Mouse (Mus musculus): Measurements from ENCODE around the gene Gm10563.

Gm10563 gene

GRCm38 (mm10) chr4:155653086-155653450, 7.9 kb upstream of the Gm10563 start, which contains the start of gene Mmp23:
Gene Mmp23 (minus strand): TSS chr4:155653384.
- no peak for DNase-seq (ENCODE audit: low read depth, low spot score)

GRCm38 (mm10) chr4:155652283-155653085, 7.3 kb upstream of the Gm10563 start:
- no peak for DNase-seq (ENCODE audit: low read depth, low spot score)

- no peak for DNase-seq (ENCODE audit: low read depth, low spot score)
Measured at GRCm38 (mm10) chr4:155651553-155652269, 6.5 kb upstream of the Gm10563 start.

DNA sequence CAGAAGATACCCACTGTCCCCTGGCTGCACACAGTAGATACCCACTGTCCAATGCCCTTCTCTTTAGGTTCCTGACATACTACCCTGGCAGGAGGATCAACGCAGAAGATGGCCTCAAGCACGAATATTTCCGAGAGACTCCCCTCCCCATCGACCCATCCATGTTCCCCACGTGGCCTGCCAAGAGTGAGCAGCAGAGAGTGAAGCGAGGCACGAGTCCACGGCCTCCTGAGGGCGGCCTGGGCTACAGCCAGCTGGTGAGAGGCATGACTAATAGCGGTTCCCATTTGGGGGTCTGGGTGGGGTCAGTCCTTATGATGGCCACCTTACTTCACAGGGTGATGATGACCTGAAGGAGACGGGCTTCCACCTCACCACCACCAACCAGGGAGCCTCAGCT, 4.1 kb upstream of the Gm10563 start:
- DNase-seq (ENCODE audit: low read depth, low spot score): no peak

DNA sequence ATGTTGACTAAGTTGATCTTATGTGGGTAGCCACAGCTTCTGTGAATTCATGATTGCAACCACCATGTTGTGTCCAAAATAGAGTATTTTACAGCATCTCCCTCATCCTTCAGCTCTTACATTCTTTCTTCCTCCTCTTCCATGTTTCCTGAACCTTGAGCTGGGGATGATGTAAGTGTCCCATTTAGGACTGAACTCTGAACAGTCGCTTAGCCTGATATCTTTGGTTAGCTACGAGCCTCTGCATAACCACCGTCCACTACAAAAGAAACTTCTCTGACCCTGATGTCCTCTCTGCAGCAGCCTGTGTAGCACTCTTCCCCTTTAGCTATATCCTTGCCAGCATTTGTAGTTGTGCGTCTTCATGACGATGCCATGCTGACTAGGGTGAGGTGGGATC, 513 bp upstream of the Gm10563 start:
- no peak for DNase-seq (ENCODE audit: low read depth, low spot score)

DNA sequence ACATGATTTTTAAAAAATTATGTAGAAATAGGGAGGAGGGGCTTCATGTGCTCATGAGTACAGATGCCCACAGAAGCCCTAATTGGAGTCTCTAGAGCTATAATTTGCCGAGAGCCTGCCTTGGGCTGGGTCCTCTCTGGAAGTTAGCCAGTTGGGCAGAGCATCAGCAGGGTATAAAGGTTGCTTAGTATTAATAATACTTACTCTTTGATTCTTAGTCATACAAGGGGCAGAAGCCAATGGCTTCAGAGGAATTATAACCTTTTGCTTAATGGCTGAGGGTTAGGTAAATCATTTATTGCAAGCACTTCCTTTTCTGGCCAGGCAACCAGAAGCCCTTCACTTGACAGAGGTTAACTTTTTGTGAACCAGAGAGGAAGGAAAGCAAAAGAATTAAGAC, 1.7 kb downstream of the Gm10563 start:
- no peak for DNase-seq (ENCODE audit: low read depth, low spot score)

DNA sequence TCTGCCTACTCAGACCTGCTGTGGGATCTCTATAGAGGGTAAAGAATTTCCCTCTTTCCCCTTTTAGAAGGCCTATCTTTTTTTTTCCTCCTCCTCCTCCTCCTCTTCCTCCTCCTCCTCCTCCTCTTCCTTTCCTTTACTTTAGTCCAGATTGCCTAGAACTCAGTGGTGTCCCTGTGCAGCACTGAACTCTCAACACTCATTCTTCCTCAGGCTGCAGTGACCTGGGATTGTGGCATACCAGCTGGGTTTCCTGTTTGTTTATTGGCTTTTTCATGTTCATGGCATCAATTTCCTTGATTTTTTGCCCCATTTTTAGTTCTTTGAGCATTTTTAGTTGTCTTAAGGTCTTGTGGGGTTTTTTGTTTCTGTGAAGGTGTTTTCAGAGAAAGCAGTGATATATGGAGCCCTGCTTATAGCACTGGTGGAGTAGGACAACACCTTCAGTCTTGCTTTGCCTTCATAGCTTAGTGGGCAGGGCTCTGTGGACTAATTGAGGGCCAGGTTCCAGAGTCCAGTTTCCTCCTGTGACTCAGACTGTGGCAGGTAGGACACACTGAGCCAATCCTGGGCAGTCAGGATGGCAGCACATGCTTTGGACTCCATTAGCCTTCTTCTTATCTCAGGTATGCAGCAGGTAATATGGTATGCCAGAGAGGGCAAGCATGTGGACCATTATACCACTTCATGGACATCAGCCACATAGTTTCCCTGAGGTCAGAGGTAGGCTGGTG, 9.3 kb downstream of the Gm10563 start:
- DNase-seq (ENCODE audit: low read depth, low spot score): no peak

GRCm38 (mm10) chr4:155630267-155630666, 14.9 kb downstream of the Gm10563 start:
- DNase-seq (ENCODE audit: low read depth, low spot score): no peak

- DNase-seq (ENCODE audit: low read depth, low spot score): peak; percentile 99
Measured at GRCm38 (mm10) chr4:155624338-155625291, 20.6 kb downstream of the Gm10563 start, which contains the start of gene Cdk11b. Gene Cdk11b (plus strand): TSS chr4:155624854.

DNA sequence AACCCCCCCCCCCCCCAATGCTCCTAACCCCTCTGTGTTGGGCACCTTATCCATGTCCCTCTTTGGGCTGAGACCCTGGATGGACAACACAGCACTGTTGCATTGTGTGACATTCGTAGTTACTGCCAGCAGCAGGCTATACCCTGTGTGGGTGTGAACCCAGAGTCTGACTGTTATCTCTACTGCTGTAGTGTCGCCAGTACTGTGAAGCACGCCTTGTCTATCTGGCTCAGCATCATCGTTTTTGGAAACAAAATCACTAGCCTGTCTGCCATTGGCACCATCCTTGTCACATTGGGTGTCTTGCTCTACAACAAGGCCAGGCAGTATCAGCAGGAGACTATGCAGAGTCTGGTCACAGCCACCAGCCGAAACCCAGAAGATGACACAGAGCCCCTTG, 26.9 kb downstream of the Gm10563 start:
- no peak for DNase-seq (ENCODE audit: low read depth, low spot score)

DNA sequence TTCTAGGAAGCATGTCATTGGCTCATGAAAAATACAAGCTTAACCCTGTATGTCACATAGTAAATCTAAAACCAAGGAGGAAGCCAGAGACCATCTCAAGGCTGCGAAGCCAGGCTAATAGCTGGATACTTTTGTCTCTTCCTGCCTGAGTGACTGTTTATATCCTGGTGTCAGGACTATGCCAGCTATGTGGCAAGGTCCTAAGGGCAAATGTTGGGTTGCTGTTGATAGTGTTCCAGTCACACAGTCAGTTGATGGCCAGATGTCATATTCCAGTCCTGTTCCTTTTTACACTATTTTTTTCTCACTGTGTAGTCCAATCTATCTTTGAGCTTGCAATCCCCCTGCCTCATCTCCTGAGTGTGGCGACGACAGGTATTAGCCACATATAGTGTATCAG, 31.9 kb downstream of the Gm10563 start:
- no peak for DNase-seq (ENCODE audit: low read depth, low spot score)

- DNase-seq (ENCODE audit: low read depth, low spot score): no peak
Measured at GRCm38 (mm10) chr4:155611860-155612259, 33.3 kb downstream of the Gm10563 start.

GRCm38 (mm10) chr4:155606825-155607224, 38.4 kb downstream of the Gm10563 start:
- DNase-seq (ENCODE audit: low read depth, low spot score): no peak

DNA sequence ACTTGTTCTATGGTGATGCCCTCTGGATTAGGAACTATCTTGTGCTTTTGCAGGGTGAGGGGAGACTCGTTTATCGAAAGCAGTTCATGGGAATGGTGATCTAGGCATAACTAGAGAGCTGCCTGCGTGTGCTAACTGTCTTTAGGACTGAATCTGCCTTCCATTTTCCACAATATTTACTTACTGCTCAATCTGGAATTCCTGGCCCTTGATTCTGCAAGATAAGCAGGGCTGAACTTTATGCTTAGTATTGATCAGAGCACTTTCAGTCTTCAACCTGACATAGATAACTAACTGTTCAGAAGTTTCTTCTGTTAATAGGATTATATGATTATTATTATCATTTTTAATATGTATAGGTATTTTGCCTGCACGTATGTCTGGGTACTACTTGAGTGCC, 40.1 kb downstream of the Gm10563 start:
- DNase-seq (ENCODE audit: low read depth, low spot score): no peak

DNA sequence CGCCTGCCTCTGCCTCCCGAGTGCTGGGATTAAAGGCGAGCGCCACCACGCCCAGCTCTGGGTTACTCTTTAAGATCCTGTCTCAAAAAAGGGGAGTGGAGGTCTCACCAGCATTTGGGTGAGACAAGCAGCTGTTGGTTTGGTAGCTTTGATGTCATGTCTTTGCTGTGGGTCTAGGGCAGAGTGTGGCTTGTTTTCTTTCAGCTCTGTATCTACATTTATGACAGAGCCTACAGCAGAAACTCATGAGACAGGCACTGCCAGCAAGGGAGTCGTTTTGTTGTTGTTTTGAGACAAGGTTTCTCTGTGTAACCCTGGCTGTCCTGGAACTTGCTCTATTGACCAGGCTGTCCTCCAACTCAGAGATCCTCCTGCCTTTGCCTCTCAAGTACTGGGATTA, 41.4 kb downstream of the Gm10563 start:
- DNase-seq (ENCODE audit: low read depth, low spot score): no peak

GRCm38 (mm10) chr4:155602753-155603152, 42.5 kb downstream of the Gm10563 start:
- no peak for DNase-seq (ENCODE audit: low read depth, low spot score)

DNA sequence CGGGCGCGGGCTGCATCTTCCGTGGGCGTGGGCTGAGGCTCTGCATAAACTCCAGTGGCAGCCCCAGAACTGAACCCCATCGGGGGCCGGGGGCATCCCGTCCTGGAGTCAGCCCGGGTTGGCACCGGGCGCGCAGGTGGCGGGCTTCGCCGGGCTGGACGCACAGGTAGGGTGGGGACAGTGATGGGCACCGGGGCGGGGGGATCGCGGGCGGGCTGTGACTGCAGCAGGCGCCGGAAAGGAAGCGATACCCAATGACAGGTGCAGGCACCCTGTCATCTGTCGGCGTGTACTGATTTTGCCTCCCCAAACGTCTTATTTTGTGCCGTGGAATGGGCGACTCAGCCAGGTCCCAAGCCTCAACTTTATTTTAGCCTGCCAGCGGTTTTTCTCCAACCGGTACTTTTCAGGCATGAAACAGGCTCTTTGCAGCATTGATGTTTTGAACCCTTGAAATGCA, 43.2 kb downstream of the Gm10563 start:
- DNase-seq (ENCODE audit: low read depth, low spot score): no peak

DNA sequence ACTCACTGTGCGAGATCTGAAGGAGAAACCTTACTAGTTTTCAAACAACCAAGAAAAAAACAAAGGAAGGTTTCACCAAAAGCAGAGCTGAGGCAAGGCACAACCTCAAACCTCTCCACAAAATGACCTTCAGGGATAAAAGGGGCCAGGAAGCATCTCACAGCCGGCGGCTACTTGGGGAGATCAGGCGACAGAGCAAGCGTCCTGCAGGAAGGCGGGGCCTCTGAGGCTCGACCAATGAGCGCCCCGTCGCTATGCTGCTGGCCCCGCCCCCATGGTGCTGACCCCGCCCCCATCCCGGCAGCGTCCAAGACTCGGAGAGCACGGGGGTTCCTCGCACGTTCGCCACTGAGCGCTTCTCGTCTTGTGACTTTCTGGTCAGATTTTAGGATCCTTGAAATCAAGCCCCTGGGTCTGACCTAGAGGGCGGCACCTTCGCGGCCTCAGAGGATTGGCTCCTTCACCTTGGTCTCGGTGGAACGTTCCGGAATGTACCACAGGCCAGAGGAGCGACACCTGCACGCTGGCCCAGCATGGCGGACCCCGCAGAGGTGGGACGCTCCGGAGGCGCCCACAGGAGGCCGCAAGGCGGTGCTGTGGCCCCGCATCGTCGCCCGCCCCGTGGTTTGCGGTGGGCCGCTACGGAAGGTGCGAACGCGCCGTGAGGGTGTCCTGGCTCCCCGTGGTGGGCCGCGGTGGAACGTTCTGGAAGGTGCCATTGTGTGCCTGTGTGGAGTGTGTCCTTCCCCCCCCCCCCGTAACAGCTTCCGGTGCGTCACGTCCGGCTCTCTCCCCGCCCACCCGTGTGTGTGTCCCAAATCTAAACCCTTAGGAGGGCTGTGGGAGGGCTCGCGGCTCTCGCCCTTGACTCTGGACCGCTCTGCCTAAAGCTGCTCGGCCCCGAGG, 43.9 kb downstream of the Gm10563 start, which contains the start of gene Slc35e2:
TSS of gene Slc35e2 (plus strand) at position 326 of the 906 bp plus-strand sequence.
- DNase-seq (ENCODE audit: low read depth, low spot score): peak; percentile 92

GRCm38 (mm10) chr4:155599901-155600825, 45.0 kb downstream of the Gm10563 start:
- no peak for DNase-seq (ENCODE audit: low read depth, low spot score)
